Mouse (Mus musculus): ENCODE results near the gene Npm3. TPM values are rescaled to one million over a fixed set of nuclear protein-coding genes. Genes with fewer than 3 reads are reported as not detected.

The Npm3 gene
- total and polyA plus RNA-seq, 2 experiments from 2014 or later, result 6.5 to 40.2 TPM

DNA sequence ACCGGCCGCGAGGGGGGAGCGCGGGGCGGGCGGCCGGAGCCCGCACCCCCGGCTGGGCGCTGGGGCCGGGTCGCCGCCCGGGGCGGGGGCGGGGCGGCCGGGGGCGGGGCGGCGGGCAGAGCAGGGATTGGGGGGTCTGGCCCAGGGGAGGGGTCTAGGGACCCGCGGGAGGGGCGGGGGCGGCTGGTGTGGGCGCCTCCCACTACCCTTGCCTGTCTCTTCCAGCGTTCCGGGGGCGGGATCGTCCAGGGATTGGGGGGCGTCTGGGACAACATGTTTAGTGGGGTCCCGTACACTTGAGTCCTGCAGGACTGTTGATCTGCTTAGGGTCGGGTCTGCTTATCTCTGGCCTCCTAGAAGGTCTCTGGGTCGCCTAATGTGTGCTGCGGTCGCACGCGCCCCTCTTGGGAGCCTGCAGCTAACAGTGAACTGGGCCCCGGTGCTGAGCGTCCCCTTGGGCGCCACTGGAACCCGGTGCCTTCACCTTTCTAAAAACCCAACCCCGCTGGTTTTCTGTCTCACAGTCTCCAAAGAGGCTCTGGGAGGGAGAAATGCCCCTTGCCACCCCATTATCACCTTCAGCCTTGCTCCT lies 6.3 kb downstream of the Npm3 start:
- no peaks in the 10 kb centered on the region for H3K36me3 ChIP-seq (ENCODE audit: insufficient read depth, low read length)
- H3K4me2 ChIP-seq (ENCODE audit: low read depth, low read length, poor library complexity, severe bottlenecking), result peak overlapping the region; percentile 69
- TF ChIP-seq CTCF (IDR thresholded peaks at IDR 0.05), result no peak
- peak overlapping the region; percentile 38 for H3K4me3 ChIP-seq (ENCODE audit: low read depth, low read length)
- no peak for ATAC-seq (ENCODE audit: low FRiP score)
- DNase-seq (ENCODE audit: low spot score), result no peak
- H3K4me1 ChIP-seq (ENCODE audit: insufficient read depth, low read length), result 0 out of 2 replicates have a peak, but pooled peaks cover 2% of the 10 kb centered on the region
- no peak overlapping the region for H3K27ac ChIP-seq (ENCODE audit: low read depth, low read length)
- WGBS, result 2% methylated on average over 19 of the region's 44 CpGs
- H3K27me3 ChIP-seq (ENCODE audit: insufficient read depth, low read length), result peaks cover 73% of the 10 kb centered on the region
- no peaks in the 10 kb centered on the region for H3K9me3 ChIP-seq (ENCODE audit: low read length)
- no peak overlapping the region for H3K9ac ChIP-seq (replicated peaks; ENCODE audit: low read length, poor library complexity, severe bottlenecking)

DNA sequence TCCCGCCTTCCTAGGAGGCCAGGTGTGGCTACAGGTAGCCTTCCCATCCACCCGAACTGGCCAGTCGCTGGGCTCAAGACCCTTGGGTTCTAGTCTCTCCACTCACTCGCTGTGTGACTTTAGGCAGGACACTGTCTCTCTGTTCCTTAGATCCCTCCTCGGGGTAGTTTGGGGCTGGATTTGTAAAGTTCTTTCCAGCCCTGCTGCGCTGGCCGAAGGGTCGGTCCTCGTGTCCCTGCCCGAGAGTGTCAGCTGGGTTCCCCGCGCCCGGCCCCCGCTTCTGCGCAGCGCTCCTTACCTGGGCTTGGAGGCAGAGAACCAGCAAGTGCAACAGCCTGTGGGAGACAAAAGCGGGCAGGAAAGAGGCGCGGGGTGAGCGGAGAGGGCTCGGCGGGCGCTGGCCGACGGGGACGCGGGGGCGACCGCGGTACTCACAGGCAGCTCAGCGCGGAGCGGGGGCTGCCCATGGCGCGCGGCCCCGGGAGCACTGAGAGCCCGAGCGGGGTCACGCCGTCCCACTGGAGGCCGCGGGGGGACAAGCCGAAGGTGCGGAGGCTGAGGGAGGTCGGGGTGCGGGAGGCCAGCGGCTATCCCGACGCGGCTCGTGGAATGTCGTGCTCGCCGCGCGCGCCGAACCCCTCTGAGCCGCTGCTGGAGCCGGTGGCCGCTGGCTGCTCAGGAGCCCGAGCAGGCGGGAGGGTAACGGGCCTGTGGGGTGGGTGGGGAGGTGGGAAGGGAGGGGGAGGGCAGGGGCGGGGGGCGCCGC lies 7.0 kb downstream of the Npm3 start, which contains the start of gene Fgf8:
TSS of gene Fgf8 (minus strand) at position 698 of the 766 bp plus-strand sequence.
- no peaks in the 10 kb centered on the region for H3K9me3 ChIP-seq (ENCODE audit: low read length)
- WGBS, result under 1% methylated on average over 42 of the region's 68 CpGs
- no peak for TF ChIP-seq CTCF (IDR thresholded peaks at IDR 0.05)
- H3K36me3 ChIP-seq (ENCODE audit: insufficient read depth, low read length), result no peaks in the 10 kb centered on the region
- H3K4me3 ChIP-seq (ENCODE audit: low read depth, low read length), result peak within 1 kb of the TSS; percentile 38
- no peak within 1 kb of the TSS for H3K27ac ChIP-seq (ENCODE audit: low read depth, low read length)
- no peaks in the 10 kb centered on the region for H3K4me1 ChIP-seq (ENCODE audit: insufficient read depth, low read length)
- H3K4me2 ChIP-seq (ENCODE audit: low read depth, low read length, poor library complexity, severe bottlenecking), result peak within 1 kb of the TSS; percentile 69
- no peak for DNase-seq (ENCODE audit: low spot score)
- H3K9ac ChIP-seq (replicated peaks; ENCODE audit: low read length, poor library complexity, severe bottlenecking), result no peak within 1 kb of the TSS
- ATAC-seq (ENCODE audit: low FRiP score), result no peak
- peaks cover 80% of the 10 kb centered on the region for H3K27me3 ChIP-seq (ENCODE audit: insufficient read depth, low read length)

GRCm38 (mm10) chr19:45741431-45742217 lies 7.8 kb downstream of the Npm3 start:
- Histone ChIP-seq H3K27ac (ENCODE audit: low read depth, low read length) (no peak overlapping the region), H3K27me3 (ENCODE audit: insufficient read depth, low read length) (peaks cover 87% of the 10 kb centered on the region), H3K36me3 (ENCODE audit: insufficient read depth, low read length) (no peaks in the 10 kb centered on the region), H3K4me3 (ENCODE audit: low read depth, low read length) (peak overlapping the region; percentile 38; the same call in 1 of the 2 replicates), H3K4me2 (ENCODE audit: low read depth, low read length, poor library complexity, severe bottlenecking) (no peak overlapping the region), H3K4me1 (ENCODE audit: insufficient read depth, low read length) (peaks cover 6% of the 10 kb centered on the region; the same call in 1 of the 2 replicates), H3K9ac (replicated peaks; ENCODE audit: low read length, poor library complexity, severe bottlenecking) (no peak overlapping the region), H3K9me3 (ENCODE audit: low read length) (no peaks in the 10 kb centered on the region)
- no peak for TF ChIP-seq CTCF (IDR thresholded peaks at IDR 0.05)
- DNase-seq (ENCODE audit: low spot score), result no peak
- no peak for ATAC-seq (ENCODE audit: low FRiP score)
- under 1% methylated on average over 45 of the region's 45 CpGs for WGBS

DNA sequence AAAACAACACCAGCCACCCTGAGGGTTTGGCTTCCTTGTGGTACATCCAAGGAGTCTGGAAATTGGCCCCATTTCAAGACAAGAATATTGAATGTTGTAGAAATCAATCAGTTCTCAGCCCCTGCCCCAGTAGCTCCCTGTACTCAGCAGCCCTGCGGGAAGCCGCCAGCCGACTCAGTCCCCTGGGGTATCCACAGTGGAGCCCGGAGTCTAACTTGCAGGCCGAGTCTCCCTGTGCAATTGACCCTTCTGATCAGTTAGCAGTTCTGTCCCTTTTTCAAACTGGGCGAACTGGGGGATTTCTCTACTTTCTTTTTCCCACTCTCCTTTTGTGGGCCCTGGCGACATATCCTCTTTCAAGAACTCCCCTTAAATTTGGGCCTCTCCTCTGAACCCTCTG lies 8.6 kb downstream of the Npm3 start:
- Histone ChIP-seq H3K4me1 (ENCODE audit: insufficient read depth, low read length) (peaks cover 6% of the 10 kb centered on the region; the same call in 1 of the 2 replicates), H3K9ac (replicated peaks; ENCODE audit: low read length, poor library complexity, severe bottlenecking) (no peak overlapping the region), H3K27ac (ENCODE audit: low read depth, low read length) (no peak overlapping the region), H3K4me3 (ENCODE audit: low read depth, low read length) (no peak overlapping the region), H3K4me2 (ENCODE audit: low read depth, low read length, poor library complexity, severe bottlenecking) (no peak overlapping the region), H3K36me3 (ENCODE audit: insufficient read depth, low read length) (no peaks in the 10 kb centered on the region), H3K9me3 (ENCODE audit: low read length) (no peaks in the 10 kb centered on the region), H3K27me3 (ENCODE audit: insufficient read depth, low read length) (peaks cover 90% of the 10 kb centered on the region)
- no peak for DNase-seq (ENCODE audit: low spot score)
- no peak for ATAC-seq (ENCODE audit: low FRiP score)
- no peak for TF ChIP-seq CTCF (IDR thresholded peaks at IDR 0.05)
- under 1% methylated on average over 7 of the region's 7 CpGs for WGBS

DNA sequence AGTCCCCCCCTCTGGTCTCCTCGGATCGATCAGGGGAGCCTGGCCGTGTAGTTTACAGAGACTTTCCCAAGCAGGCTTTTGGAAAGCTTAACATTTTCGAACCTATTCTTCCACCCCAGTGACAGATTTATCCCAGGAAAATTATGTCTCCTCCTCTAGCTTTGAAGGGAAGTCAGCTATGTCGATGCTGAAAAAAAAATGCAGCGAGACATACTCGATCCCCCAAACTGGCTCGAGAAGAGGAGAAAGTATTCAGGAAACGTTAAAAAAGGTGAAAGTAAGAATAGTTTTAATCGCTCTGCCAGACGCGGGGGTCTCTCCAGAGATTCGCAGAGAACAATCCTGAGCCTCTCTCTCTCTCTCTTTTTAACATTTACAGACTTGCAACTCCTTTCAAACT lies 9.2 kb downstream of the Npm3 start:
- H3K4me1 ChIP-seq (ENCODE audit: insufficient read depth, low read length), result peaks cover 6% of the 10 kb centered on the region; the same call in 1 of the 2 replicates

More for the DNA sequence above, 9.2 kb downstream of the Npm3 start:
- H3K27me3 ChIP-seq (ENCODE audit: insufficient read depth, low read length), result peaks cover 91% of the 10 kb centered on the region
- TF ChIP-seq CTCF (IDR thresholded peaks at IDR 0.05), result no peak
- H3K4me2 ChIP-seq (ENCODE audit: low read depth, low read length, poor library complexity, severe bottlenecking), result no peak overlapping the region
- H3K9me3 ChIP-seq (ENCODE audit: low read length), result no peaks in the 10 kb centered on the region
- no peak overlapping the region for H3K9ac ChIP-seq (replicated peaks; ENCODE audit: low read length, poor library complexity, severe bottlenecking)
- 3% methylated on average over 13 of the region's 13 CpGs for WGBS
- H3K4me3 ChIP-seq (ENCODE audit: low read depth, low read length), result no peak overlapping the region
- DNase-seq (ENCODE audit: low spot score), result no peak
- H3K27ac ChIP-seq (ENCODE audit: low read depth, low read length), result no peak overlapping the region
- ATAC-seq (ENCODE audit: low FRiP score), result no peak
- H3K36me3 ChIP-seq (ENCODE audit: insufficient read depth, low read length), result no peaks in the 10 kb centered on the region

All from midbrain, postnatal 0 days (tissue).